Mouse (Mus musculus): ENCODE data around the gene Lmntd1. TPM values are rescaled to one million over a fixed set of nuclear protein-coding genes. Genes with fewer than 3 reads are reported as not detected.

Gene Lmntd1
- polyA plus RNA-seq, 1 experiment = 1.2 TPM

- Histone ChIP-seq H3K4me1 (ENCODE audit: control insufficient read depth, insufficient read depth, low read length) (peaks cover 12% of the 10 kb centered on the region), H3K4me3 (ENCODE audit: insufficient read depth, low read length) (no peak overlapping the region), H3K27ac (ENCODE audit: insufficient read depth, low read length) (no peak overlapping the region)
- no peak for TF ChIP-seq CTCF (IDR thresholded peaks at IDR 0.05; ENCODE audit: borderline replicate concordance, insufficient read depth, low read length)
- TF ChIP-seq POLR2A (IDR thresholded peaks at IDR 0.05; ENCODE audit: low read depth, low read length) = no peak
Observed at GRCm38 (mm10) chr6:145591578-145591977, 22.5 kb downstream of the Lmntd1 start.

DNA sequence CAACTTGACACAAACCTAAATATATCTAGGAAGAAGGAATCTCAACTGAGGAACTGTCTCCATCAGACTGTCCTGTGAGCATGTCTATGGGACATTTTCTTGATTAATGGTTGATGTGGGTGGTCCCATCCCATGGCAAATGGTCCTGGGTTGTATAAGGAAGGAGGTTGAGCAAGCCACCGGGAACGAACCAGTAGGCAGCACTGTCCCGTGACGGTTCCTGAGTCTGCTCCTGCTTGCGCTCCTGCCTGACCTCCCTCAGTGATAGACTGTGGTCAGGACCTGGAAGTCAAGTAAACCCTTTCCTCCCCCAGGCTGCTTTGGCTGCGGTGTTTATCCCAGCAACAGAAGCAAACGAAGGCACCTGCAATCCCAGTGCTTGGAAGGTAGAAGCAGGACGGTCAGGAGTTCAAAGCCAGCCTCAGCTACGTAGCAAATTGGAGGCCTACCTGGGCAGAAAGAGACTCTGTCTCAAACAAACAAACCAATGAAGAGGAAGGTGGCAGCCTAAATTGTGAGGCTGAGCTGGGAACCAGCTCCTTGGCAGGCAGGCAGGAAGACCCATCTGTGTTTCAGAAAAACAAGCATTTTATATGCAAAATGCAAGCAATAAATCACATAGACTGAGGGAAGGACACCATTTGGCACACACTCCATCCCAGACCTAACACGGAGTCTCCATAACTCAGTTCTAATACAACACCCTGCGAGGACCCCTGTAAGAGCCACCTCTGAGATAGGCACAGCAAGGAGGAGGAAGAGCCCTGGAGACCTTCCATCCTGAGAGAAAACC is 23.4 kb downstream of the Lmntd1 start:
- Histone ChIP-seq H3K4me1 (ENCODE audit: control insufficient read depth, insufficient read depth, low read length) (peaks cover 12% of the 10 kb centered on the region), H3K27ac (ENCODE audit: insufficient read depth, low read length) (peak overlapping the region; percentile 80), H3K4me3 (ENCODE audit: insufficient read depth, low read length) (no peak overlapping the region)
- no peak for TF ChIP-seq POLR2A (IDR thresholded peaks at IDR 0.05; ENCODE audit: low read depth, low read length)
- no peak for TF ChIP-seq CTCF (IDR thresholded peaks at IDR 0.05; ENCODE audit: borderline replicate concordance, insufficient read depth, low read length)

DNA sequence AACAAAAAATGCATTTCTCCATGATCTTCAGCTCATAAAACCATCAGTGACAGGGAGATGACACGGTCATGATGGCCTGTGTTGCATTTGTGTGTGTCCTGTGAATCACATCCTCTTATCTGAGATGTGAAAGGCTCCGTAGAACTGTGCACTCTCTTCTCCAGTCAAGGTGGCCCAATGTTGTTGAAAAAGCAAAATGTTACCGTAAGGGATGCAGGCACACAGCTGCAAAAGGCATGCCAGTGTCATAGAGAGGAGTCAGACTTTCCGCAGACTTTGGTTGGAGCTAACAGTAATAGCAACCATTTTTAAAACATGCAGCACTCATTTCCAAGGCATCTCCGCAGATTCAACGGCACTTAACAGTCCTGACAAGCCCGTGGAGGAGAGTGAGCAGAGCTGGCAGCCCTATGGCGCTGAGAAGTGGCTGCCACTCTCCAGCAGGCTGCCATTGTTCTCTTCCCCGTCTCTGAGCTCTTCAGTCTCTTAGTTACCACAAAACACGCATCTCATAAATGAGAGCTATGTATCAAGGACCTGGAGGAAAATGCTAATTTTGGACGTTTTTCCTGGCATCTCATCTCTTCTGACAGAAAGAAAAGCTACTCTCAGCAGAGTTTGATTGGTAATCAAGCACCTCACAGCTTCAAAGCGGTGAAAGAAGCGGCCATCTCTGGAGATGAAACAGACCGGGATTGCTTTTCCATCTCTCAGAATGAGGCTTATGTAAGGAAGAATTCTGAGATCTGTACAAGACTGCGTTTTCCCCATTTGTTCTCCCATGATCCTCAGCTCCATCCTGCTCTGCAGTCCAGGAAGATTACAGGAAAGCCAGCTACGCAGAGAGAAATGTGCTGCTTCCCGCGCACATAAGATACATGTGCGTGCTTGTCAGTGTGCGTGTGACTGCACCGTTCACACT is 28.8 kb downstream of the Lmntd1 start:
- Histone ChIP-seq H3K4me1 (ENCODE audit: control insufficient read depth, insufficient read depth, low read length) (peaks cover 12% of the 10 kb centered on the region), H3K4me3 (ENCODE audit: insufficient read depth, low read length) (no peak overlapping the region), H3K27ac (ENCODE audit: insufficient read depth, low read length) (no peak overlapping the region)
- TF ChIP-seq POLR2A (IDR thresholded peaks at IDR 0.05; ENCODE audit: low read depth, low read length) (no peak), CTCF (IDR thresholded peaks at IDR 0.05; ENCODE audit: borderline replicate concordance, insufficient read depth, low read length) (no peak)

- H3K4me3 ChIP-seq (ENCODE audit: insufficient read depth, low read length) = no peak overlapping the region
- TF ChIP-seq CTCF (IDR thresholded peaks at IDR 0.05; ENCODE audit: borderline replicate concordance, insufficient read depth, low read length) (no peak), POLR2A (IDR thresholded peaks at IDR 0.05; ENCODE audit: low read depth, low read length) (no peak)
- no peak overlapping the region for H3K27ac ChIP-seq (ENCODE audit: insufficient read depth, low read length)
- H3K4me1 ChIP-seq (ENCODE audit: control insufficient read depth, insufficient read depth, low read length) = no peaks in the 10 kb centered on the region; the same call in 1 of the 2 replicates
Observed at GRCm38 (mm10) chr6:145581366-145582170, 32.6 kb downstream of the Lmntd1 start.

DNA sequence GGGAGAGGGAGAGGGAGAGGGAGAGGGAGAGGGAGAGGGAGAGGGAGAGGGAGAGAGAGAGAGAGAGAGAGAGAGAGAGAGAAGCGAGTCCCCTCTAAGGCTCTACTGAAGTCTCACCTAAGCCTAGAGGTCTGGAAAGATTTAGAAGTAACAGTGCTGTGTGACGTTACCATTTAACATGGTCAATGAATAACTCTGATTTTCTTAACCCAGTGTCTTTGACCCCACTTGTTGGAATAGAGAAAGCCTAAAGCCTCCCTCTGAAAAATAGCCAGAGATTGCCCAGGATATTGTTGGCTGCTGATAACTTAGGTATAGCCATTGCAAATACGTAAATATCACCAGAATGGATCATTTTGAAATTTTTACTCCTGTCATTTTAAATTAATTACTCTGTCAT is 34.4 kb downstream of the Lmntd1 start:
- Histone ChIP-seq H3K27ac (ENCODE audit: insufficient read depth, low read length) (no peak overlapping the region), H3K4me3 (ENCODE audit: insufficient read depth, low read length) (no peak overlapping the region), H3K4me1 (ENCODE audit: control insufficient read depth, insufficient read depth, low read length) (no peaks in the 10 kb centered on the region; the same call in 1 of the 2 replicates)
- TF ChIP-seq CTCF (IDR thresholded peaks at IDR 0.05; ENCODE audit: borderline replicate concordance, insufficient read depth, low read length) = no peak

DNA sequence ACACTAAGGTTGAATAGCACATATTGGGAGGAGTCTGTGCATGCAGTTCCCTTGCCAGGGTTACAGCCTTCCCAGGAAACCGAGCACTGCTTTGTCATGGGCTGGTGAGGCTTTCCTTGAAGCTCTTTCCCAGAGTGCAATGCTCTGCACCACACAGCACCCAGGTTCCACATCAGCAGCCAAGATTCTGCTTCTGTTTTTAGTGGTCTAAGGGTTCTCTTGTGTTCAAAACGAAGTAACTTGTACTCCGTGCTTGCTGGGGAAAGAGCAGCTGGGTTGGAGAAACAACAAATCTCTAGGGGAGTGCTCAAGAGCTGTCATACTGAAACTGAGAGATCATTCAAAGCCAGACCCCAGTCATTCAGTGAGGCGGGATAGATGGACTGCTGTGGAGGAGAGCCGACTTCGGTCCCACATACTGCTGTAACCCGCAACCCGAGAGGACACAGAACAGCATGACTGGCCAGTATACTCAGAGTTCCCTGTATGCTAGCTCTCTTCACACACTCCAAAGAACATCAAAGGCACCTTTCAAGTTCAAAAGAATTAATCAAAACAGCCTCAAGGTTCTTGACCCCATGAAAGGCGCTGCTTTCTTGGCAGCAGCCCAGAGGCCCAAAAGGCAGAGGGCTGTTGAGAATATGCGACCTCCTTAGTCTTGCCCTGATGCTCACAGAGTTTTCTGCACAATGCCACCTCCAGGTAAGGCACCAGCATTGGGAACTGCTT is 35.5 kb downstream of the Lmntd1 start:
- TF ChIP-seq POLR2A (IDR thresholded peaks at IDR 0.05; ENCODE audit: low read depth, low read length) = no peak
- H3K4me1 ChIP-seq (ENCODE audit: control insufficient read depth, insufficient read depth, low read length) = no peaks in the 10 kb centered on the region; the same call in 1 of the 2 replicates
- no peak overlapping the region for H3K27ac ChIP-seq (ENCODE audit: insufficient read depth, low read length)
- H3K4me3 ChIP-seq (ENCODE audit: insufficient read depth, low read length) = no peak overlapping the region

GRCm38 (mm10) chr6:145576762-145577161 is 37.4 kb downstream of the Lmntd1 start:
- H3K4me3 ChIP-seq (ENCODE audit: insufficient read depth, low read length) = no peak overlapping the region
- no peaks in the 10 kb centered on the region; the same call in 1 of the 2 replicates for H3K4me1 ChIP-seq (ENCODE audit: control insufficient read depth, insufficient read depth, low read length)
- H3K27ac ChIP-seq (ENCODE audit: insufficient read depth, low read length) = no peak overlapping the region
- no peak for TF ChIP-seq CTCF (IDR thresholded peaks at IDR 0.05; ENCODE audit: borderline replicate concordance, insufficient read depth, low read length)
- no peak for TF ChIP-seq POLR2A (IDR thresholded peaks at IDR 0.05; ENCODE audit: low read depth, low read length)

GRCm38 (mm10) chr6:145573250-145574013 is 40.7 kb downstream of the Lmntd1 start:
- TF ChIP-seq CTCF (IDR thresholded peaks at IDR 0.05; ENCODE audit: borderline replicate concordance, insufficient read depth, low read length) = no peak
- TF ChIP-seq POLR2A (IDR thresholded peaks at IDR 0.05; ENCODE audit: low read depth, low read length) = no peak
- no peak overlapping the region for H3K4me3 ChIP-seq (ENCODE audit: insufficient read depth, low read length)
- no peaks in the 10 kb centered on the region; the same call in 1 of the 2 replicates for H3K4me1 ChIP-seq (ENCODE audit: control insufficient read depth, insufficient read depth, low read length)
- no peak overlapping the region for H3K27ac ChIP-seq (ENCODE audit: insufficient read depth, low read length)

Measured in embryonic fibroblast, embryonic 13.5 days (primary cell).